Mouse (Mus musculus) heart, embryonic 11.5 days (tissue): ENCODE data around the gene Col19a1. TPM values are rescaled to one million over a fixed set of nuclear protein-coding genes. Genes with fewer than 3 reads are reported as not detected.

ENCODE experiments used
- ATAC-seq: fragments of 200-750 bp; cut with Nextera tagmentation; replicated peaks from 2 replicates; pipeline ENCODE4 v1.8.0; 2017; ENCODE audit warnings: moderate library complexity; ENCODE audit not compliant: insufficient number of reproducible peaks, low FRiP score, low TSS enrichment
- H3K27ac ChIP-seq: fragments of 300-500 bp; sonication (generic); 2 replicates; pipeline ENCODE4 v1.5.1; 2014; ENCODE audit warnings: mild to moderate bottlenecking, low read depth, low read length
- H3K27me3 ChIP-seq: fragments of 300-500 bp; sonication (generic); 2 replicates; pipeline ENCODE4 v1.6.1; 2014; ENCODE audit warnings: mild to moderate bottlenecking, low read length, mixed read lengths; ENCODE audit not compliant: control insufficient read depth, insufficient read depth
- H3K36me3 ChIP-seq: fragments of 300-500 bp; sonication (generic); 2 replicates; pipeline ENCODE4 v1.6.1; 2014; ENCODE audit warnings: mild to moderate bottlenecking, low read length, moderate library complexity, mixed read lengths; ENCODE audit not compliant: control insufficient read depth, insufficient read depth
- H3K4me1 ChIP-seq: fragments of 300-500 bp; sonication (generic); 2 replicates; pipeline ENCODE4 v1.6.1; 2014; ENCODE audit warnings: low read length; ENCODE audit not compliant: control insufficient read depth, insufficient read depth
- H3K4me2 ChIP-seq: fragments of 300-500 bp; sonication (generic); 2 replicates; pipeline ENCODE4 v1.6.1; 2014; ENCODE audit warnings: mild to moderate bottlenecking, moderate library complexity
- H3K4me3 ChIP-seq: fragments of 300-500 bp; sonication (generic); 2 replicates; pipeline ENCODE4 v1.5.1; 2014; ENCODE audit warnings: low read depth, low read length
- H3K9ac ChIP-seq: fragments of 300-500 bp; sonication (generic); 2 replicates; pipeline ENCODE4 v1.6.1; 2014; ENCODE audit warnings: mild to moderate bottlenecking, low read depth, low read length, moderate library complexity
- H3K9me3 ChIP-seq: fragments of 300-500 bp; sonication (generic); replicated peaks from 2 replicates; pipeline ENCODE4 v1.6.1; 2016; ENCODE audit warnings: low read length; ENCODE audit not compliant: control insufficient read depth
- WGBS: fragments of 180-500 bp; shearing (Covaris S2); extraction: QIAGEN DNeasy Blood & Tissue Kit; methylation state at CpG from one replicate; pipeline ENCODE4 v1.1.7; 2014; ENCODE audit not compliant: insufficient replicate concordance; 5-methylcytosine and 5-hydroxymethylcytosine counted together
- polyA plus RNA-seq: library from polyadenylated mRNA; unstranded; fragments of >200 nt; fragmentation: Nextera tagmentation; extraction: Ambion mirVana; gene quantifications from 2 replicates; pipeline ENCODE4 v1.2.1, GENCODE M21; 2014

Gene Col19a1
- polyA plus RNA-seq, 1 experiment from 2014 or later = 0.06 TPM

- Histone ChIP-seq H3K36me3 (no peaks in the 10 kb centered on the region), H3K9me3 (no peaks in the 10 kb centered on the region), H3K4me3 (no peak overlapping the region), H3K27me3 (no peaks in the 10 kb centered on the region), H3K27ac (no peak overlapping the region), H3K9ac (no peak overlapping the region), H3K4me1 (no peaks in the 10 kb centered on the region), H3K4me2 (no peak overlapping the region)
- ATAC-seq = no peak
These were observed 326.1 kb downstream of the Col19a1 start for GRCm38 (mm10) chr1:24261181-24261580.

- no peak for ATAC-seq
- Histone ChIP-seq H3K4me1 (no peaks in the 10 kb centered on the region), H3K4me2 (no peak overlapping the region)
These were observed 327.9 kb downstream of the Col19a1 start for GRCm38 (mm10) chr1:24259419-24259818.

GRCm38 (mm10) chr1:24257961-24258360, 329.3 kb downstream of the Col19a1 start:
- WGBS = 73% methylated on average over 5 of the region's 5 CpGs
- Histone ChIP-seq H3K4me3 (no peak overlapping the region), H3K4me1 (no peaks in the 10 kb centered on the region), H3K36me3 (no peaks in the 10 kb centered on the region), H3K27ac (no peak overlapping the region), H3K9ac (no peak overlapping the region), H3K9me3 (no peaks in the 10 kb centered on the region), H3K4me2 (no peak overlapping the region), H3K27me3 (no peaks in the 10 kb centered on the region)
- ATAC-seq = no peak

More at GRCm38 (mm10) chr1:24259419-24259818, 327.9 kb downstream of the Col19a1 start:
- WGBS = 74% methylated on average over 6 of the region's 6 CpGs
- H3K27me3 ChIP-seq = no peaks in the 10 kb centered on the region
- H3K4me3 ChIP-seq = no peak overlapping the region
- H3K27ac ChIP-seq = no peak overlapping the region
- no peak overlapping the region for H3K9ac ChIP-seq
- H3K9me3 ChIP-seq = no peaks in the 10 kb centered on the region
- no peaks in the 10 kb centered on the region for H3K36me3 ChIP-seq

DNA sequence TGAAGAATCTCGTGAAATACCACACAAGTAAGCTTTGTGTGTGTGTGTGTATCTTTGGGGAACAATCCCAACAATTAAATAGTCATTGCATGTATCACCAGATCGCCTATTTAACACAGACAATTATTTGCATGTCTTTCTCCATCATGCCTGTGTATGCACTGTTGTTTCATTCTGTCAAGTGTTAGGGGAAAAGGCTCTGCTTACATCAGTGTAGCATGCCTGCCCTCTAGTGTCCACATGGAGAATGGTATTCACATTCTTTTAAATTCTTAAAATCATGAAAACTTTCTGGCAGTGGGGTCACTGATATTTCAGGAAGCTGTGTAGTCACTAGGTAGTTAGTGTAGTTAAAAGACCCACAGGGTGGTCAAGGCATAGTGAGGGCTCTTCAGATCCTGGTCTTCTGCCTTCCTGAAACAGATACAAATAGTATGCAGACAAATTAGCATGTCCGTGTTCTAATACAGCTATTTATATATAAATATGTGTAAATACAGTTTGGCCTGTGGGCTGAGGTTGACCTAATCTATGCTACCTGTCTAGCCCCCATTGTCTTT, 338.1 kb downstream of the Col19a1 start:
- H3K9ac ChIP-seq = no peak overlapping the region
- ATAC-seq = no peak
- no peaks in the 10 kb centered on the region for H3K27me3 ChIP-seq
- H3K9me3 ChIP-seq = no peaks in the 10 kb centered on the region
- H3K4me1 ChIP-seq = no peaks in the 10 kb centered on the region
- 55% methylated on average over 3 of the region's 3 CpGs for WGBS
- H3K27ac ChIP-seq = no peak overlapping the region
- H3K36me3 ChIP-seq = no peaks in the 10 kb centered on the region
- H3K4me2 ChIP-seq = no peak overlapping the region
- no peak overlapping the region for H3K4me3 ChIP-seq

- H3K4me3 ChIP-seq = no peak overlapping the region
- no peaks in the 10 kb centered on the region for H3K27me3 ChIP-seq
- H3K4me1 ChIP-seq = no peaks in the 10 kb centered on the region
- ATAC-seq = no peak
- H3K36me3 ChIP-seq = no peaks in the 10 kb centered on the region
- no peaks in the 10 kb centered on the region for H3K9me3 ChIP-seq
- no peak overlapping the region for H3K27ac ChIP-seq
- WGBS = 61% methylated on average over 10 of the region's 10 CpGs
- no peak overlapping the region for H3K9ac ChIP-seq
- no peak overlapping the region for H3K4me2 ChIP-seq
These were observed 338.8 kb downstream of the Col19a1 start for GRCm38 (mm10) chr1:24248294-24249104.

DNA sequence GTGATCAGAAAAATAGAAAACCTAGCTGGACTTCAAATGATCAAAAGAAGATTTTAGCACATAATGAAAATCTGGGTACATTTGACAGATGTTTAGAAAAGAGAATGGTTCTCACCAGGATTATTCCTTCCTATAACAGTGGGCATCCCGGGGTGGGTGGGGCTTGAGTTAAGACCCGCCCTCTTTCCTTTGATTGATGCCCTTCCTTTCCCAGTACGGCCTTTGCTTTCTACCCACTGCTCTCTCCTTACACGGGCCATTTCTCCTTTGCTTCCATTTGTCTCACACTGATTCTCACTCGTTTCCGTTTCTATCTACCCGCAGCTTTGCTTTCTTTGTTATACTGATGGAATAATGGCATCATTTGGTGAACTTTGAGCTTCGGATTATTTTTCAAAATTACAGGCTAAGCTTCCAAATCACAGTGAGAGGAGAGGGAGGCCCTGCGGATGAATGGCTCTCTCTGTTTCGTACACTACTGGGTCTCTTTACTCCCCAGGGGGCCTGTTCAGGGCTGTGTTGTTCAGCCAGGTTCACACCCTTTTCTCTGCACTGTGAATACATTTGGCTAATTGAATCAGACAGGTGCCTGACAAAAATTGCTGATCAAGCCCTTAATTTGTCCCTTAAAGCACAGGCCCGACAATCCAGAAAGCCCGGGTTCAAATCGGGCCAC, 341.4 kb downstream of the Col19a1 start:
- ATAC-seq = no peak
- H3K27me3 ChIP-seq = no peaks in the 10 kb centered on the region
- no peaks in the 10 kb centered on the region for H3K9me3 ChIP-seq
- no peak overlapping the region for H3K4me2 ChIP-seq
- H3K36me3 ChIP-seq = no peaks in the 10 kb centered on the region
- H3K9ac ChIP-seq = no peak overlapping the region
- H3K4me1 ChIP-seq = no peaks in the 10 kb centered on the region
- no peak overlapping the region for H3K4me3 ChIP-seq
- H3K27ac ChIP-seq = no peak overlapping the region
- WGBS = 66% methylated on average over 13 of the region's 13 CpGs

- no peak overlapping the region for H3K9ac ChIP-seq
- no peaks in the 10 kb centered on the region for H3K36me3 ChIP-seq
- no peak overlapping the region for H3K27ac ChIP-seq
- H3K27me3 ChIP-seq = no peaks in the 10 kb centered on the region
- H3K4me3 ChIP-seq = no peak overlapping the region
- H3K9me3 ChIP-seq = no peaks in the 10 kb centered on the region
- no peak overlapping the region for H3K4me2 ChIP-seq
- H3K4me1 ChIP-seq = no peaks in the 10 kb centered on the region
- WGBS = 81% methylated on average over 10 of the region's 10 CpGs
- ATAC-seq = no peak
These were observed 342.3 kb downstream of the Col19a1 start for GRCm38 (mm10) chr1:24244931-24245330.

- Histone ChIP-seq H3K9me3 (no peaks in the 10 kb centered on the region), H3K9ac (no peak overlapping the region), H3K36me3 (no peaks in the 10 kb centered on the region), H3K4me2 (no peak overlapping the region), H3K27me3 (no peaks in the 10 kb centered on the region), H3K4me3 (no peak overlapping the region), H3K27ac (no peak overlapping the region), H3K4me1 (no peaks in the 10 kb centered on the region)
- WGBS = 89% methylated on average over 8 of the region's 8 CpGs
- no peak for ATAC-seq
These were observed 347.1 kb downstream of the Col19a1 start for GRCm38 (mm10) chr1:24240039-24240691.
